ENCODE assay signal across 8 mouse cellular contexts in the genomic region with DNA sequence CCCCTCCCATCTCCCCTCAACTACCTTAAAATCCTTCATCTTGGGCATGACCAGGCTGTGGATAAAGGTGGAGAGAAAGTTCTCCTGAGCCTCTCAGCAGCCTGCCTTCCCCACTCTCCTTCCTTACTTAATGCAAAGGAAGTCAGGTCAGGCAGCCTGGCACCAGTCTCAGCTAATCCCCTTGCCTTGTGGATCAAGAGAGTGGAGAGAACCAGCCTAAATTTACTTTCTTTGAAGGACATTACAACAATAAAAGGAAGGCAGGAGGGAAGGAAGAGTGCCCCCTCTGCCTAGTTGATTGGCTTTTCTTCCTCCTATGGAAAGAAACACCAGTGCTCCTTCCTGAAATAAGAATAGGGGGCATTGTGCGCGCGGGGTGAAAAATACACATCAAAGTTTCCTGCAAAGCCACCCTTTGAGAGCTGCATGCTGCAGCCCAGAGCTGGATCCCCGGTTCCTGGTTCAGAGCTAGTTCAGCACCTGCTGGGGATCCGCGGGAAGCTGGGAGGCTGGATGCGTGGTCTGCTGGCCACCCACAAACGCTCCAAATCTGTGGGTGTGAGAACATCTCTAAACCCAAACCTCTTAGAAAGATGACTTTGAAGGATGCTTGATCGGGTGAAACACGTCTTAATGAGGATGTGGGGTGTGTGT. TPM values are rescaled to one million over a fixed set of nuclear protein-coding genes. Genes with fewer than 3 reads are reported as not detected.
A peak's percentile ranks its signal among the peaks of the same experiment; 100 is the strongest.
DNase-seq lines count a peak whose midpoint lies in the region; ATAC-seq and TF ChIP-seq lines count a peak whose summit lies in the region.

No protein-coding gene starts in this region.

- H3K27ac ChIP-seq in ES-Bruce4 (ENCODE audit: insufficient read depth, low read length), result no peak overlapping the region
- H3K27ac ChIP-seq in embryonic facial prominence, embryonic 12.5 days, result no peak overlapping the region
- no peak overlapping the region for H3K27ac ChIP-seq in hindbrain, embryonic 11.5 days (ENCODE audit: low read depth, low read length)
- H3K27ac ChIP-seq in liver, postnatal 0 days (ENCODE audit: low read depth), result no peak overlapping the region

- TF ChIP-seq EP300 in ES-Bruce4 (IDR thresholded peaks at IDR 0.05; ENCODE audit: insufficient read depth, low read depth, low read length), result no peak
- no peak for TF ChIP-seq EP300 in liver, postnatal 0 days (IDR thresholded peaks at IDR 0.05; ENCODE audit: low read depth)

- H3K27me3 ChIP-seq in ES-Bruce4 (ENCODE audit: control insufficient read depth, insufficient read depth, low read length, poor library complexity, severe bottlenecking), result peaks cover 2% of the 10 kb centered on the region; the same call in 1 of the 2 replicates
- peaks cover 12% of the 10 kb centered on the region; the same call in 1 of the 2 replicates for H3K27me3 ChIP-seq in embryonic facial prominence, embryonic 12.5 days
- H3K27me3 ChIP-seq in hindbrain, embryonic 11.5 days (ENCODE audit: control insufficient read depth, insufficient read depth, low read length), result no peaks in the 10 kb centered on the region
- H3K27me3 ChIP-seq in liver, postnatal 0 days (ENCODE audit: insufficient read depth, low read length), result 0 out of 2 replicates have a peak, but pooled peaks cover 3% of the 10 kb centered on the region

- ATAC-seq in embryonic facial prominence, embryonic 12.5 days (ENCODE audit: insufficient number of reproducible peaks, insufficient read depth, low FRiP score, low TSS enrichment), result no peak
- peak; percentile 46; the same call in 1 of the 2 replicates for ATAC-seq in hindbrain, embryonic 11.5 days (ENCODE audit: low FRiP score)
- peak; percentile 50; the same call in 1 of the 2 replicates for ATAC-seq in liver, postnatal 0 days
- ATAC-seq in cerebellum, adult (ENCODE audit: insufficient number of reproducible peaks, low FRiP score, low TSS enrichment), result no peak

- H3K9ac ChIP-seq in ES-Bruce4 (ENCODE audit: low read depth, poor library complexity, severe bottlenecking), result no peak overlapping the region
- peak overlapping the region; percentile 42; the same call in 1 of the 2 replicates for H3K9ac ChIP-seq in embryonic facial prominence, embryonic 12.5 days
- H3K9ac ChIP-seq in hindbrain, embryonic 11.5 days (ENCODE audit: low read depth, low read length), result peak overlapping the region; percentile 27; the same call in 1 of the 2 replicates
- peak overlapping the region; percentile 53 for H3K9ac ChIP-seq in liver, postnatal 0 days (replicated peaks)

- peak overlapping the region; percentile 63 for H3K4me2 ChIP-seq in embryonic facial prominence, embryonic 12.5 days (replicated peaks)
- peak overlapping the region; percentile 69 for H3K4me2 ChIP-seq in hindbrain, embryonic 11.5 days (replicated peaks; ENCODE audit: low read depth, low read length)
- peak overlapping the region; percentile 87 for H3K4me2 ChIP-seq in liver, postnatal 0 days (ENCODE audit: low read depth, low read length)

- H3K36me3 ChIP-seq in ES-Bruce4 (ENCODE audit: control insufficient read depth, insufficient read depth, low read length, poor library complexity, severe bottlenecking), result no peaks in the 10 kb centered on the region
- H3K36me3 ChIP-seq in embryonic facial prominence, embryonic 12.5 days, result no peaks in the 10 kb centered on the region
- H3K36me3 ChIP-seq in hindbrain, embryonic 11.5 days (ENCODE audit: control insufficient read depth, insufficient read depth, low read length), result no peaks in the 10 kb centered on the region
- H3K36me3 ChIP-seq in liver, postnatal 0 days (replicated peaks; ENCODE audit: insufficient read depth, low read length), result no peaks in the 10 kb centered on the region

- no peaks in the 10 kb centered on the region for H3K9me3 ChIP-seq in ES-Bruce4 (replicated peaks; ENCODE audit: control insufficient read depth, insufficient read depth, low read length, poor library complexity, severe bottlenecking)
- H3K9me3 ChIP-seq in embryonic facial prominence, embryonic 12.5 days, result no peaks in the 10 kb centered on the region
- H3K9me3 ChIP-seq in hindbrain, embryonic 11.5 days (ENCODE audit: control insufficient read depth, low read length), result no peaks in the 10 kb centered on the region
- H3K9me3 ChIP-seq in liver, postnatal 0 days (ENCODE audit: low read length), result no peaks in the 10 kb centered on the region

- no peak for TF ChIP-seq CTCF in ES-Bruce4 (IDR thresholded peaks at IDR 0.05; ENCODE audit: low read depth, low read length)
- TF ChIP-seq CTCF in liver, postnatal 0 days (IDR thresholded peaks at IDR 0.05; ENCODE audit: low read depth), result no peak

- DNase-seq in heart, adult 11 months, result peak; percentile 83
- DNase-seq in heart, postnatal 25 days (ENCODE audit: low spot score), result no peak
- DNase-seq in hindbrain, embryonic 11.5 days (ENCODE audit: low spot score), result peak; percentile 48
- DNase-seq in liver, postnatal 0 days, result no peak
- DNase-seq in ovary, postnatal 14 days (ENCODE audit: low spot score), result peak; percentile 2

- peak overlapping the region; percentile 53 for H3K4me3 ChIP-seq in ES-Bruce4 (ENCODE audit: low read depth, low read length)
- peak overlapping the region; percentile 43 for H3K4me3 ChIP-seq in embryonic facial prominence, embryonic 12.5 days
- H3K4me3 ChIP-seq in hindbrain, embryonic 11.5 days (ENCODE audit: low read depth, low read length), result peak overlapping the region; percentile 35
- peak overlapping the region; percentile 49 for H3K4me3 ChIP-seq in liver, postnatal 0 days (ENCODE audit: low read depth, low read length)

- H3K4me1 ChIP-seq in ES-Bruce4 (ENCODE audit: control insufficient read depth, insufficient read depth, low read length), result no peaks in the 10 kb centered on the region
- H3K4me1 ChIP-seq in embryonic facial prominence, embryonic 12.5 days, result peaks cover 8% of the 10 kb centered on the region
- H3K4me1 ChIP-seq in hindbrain, embryonic 11.5 days (replicated peaks; ENCODE audit: control insufficient read depth, insufficient read depth, low read length), result no peaks in the 10 kb centered on the region
- 0 out of 2 replicates have a peak, but pooled peaks cover 3% of the 10 kb centered on the region for H3K4me1 ChIP-seq in liver, postnatal 0 days (ENCODE audit: insufficient read depth)

- no peak for TF ChIP-seq POLR2A in ES-Bruce4 (IDR thresholded peaks at IDR 0.05; ENCODE audit: insufficient read depth, low read length)

- WGBS in embryonic facial prominence, embryonic 12.5 days, result 1% methylated on average over 10 of the region's 10 CpGs
- 4% methylated on average over 10 of the region's 10 CpGs for WGBS in hindbrain, embryonic 11.5 days
- WGBS in liver, postnatal 0 days (ENCODE audit: insufficient replicate concordance), result 2% methylated on average over 10 of the region's 10 CpGs

- intact Hi-C loops in heart, postnatal 25 days (cut with DNase I), result loop anchor here (5.0 kb wide), 1 partner anchor 34 kb away; no protein-coding TSS in a partner anchor

RNA-seq across cellular contexts. Expression of a gene that starts 0.8 kb away (rescaled TPM):
- total RNA-seq in heart, postnatal 25 days (2021), result under 1 TPM; 0.78 to 0.81 TPM
- polyA plus RNA-seq in ES-Bruce4 (2011; ENCODE audit: insufficient read depth, insufficient read length, low read depth, missing spikeins), result 0.15 and 0.16 TPM in 2 replicates
- 2.8 and 3.3 TPM in 2 replicates for polyA plus RNA-seq in embryonic facial prominence, embryonic 12.5 days (2016; fragmentation: Nextera tagmentation; extraction: Ambion mirVana)
- polyA plus RNA-seq in hindbrain, embryonic 11.5 days (2014; fragmentation: Nextera tagmentation; extraction: Ambion mirVana), result 0.80 and 2.3 TPM in 2 replicates
- polyA plus RNA-seq in liver, postnatal 0 days (2015; fragmentation: Nextera tagmentation; extraction: Ambion mirVana), result 0.60 and 0.79 TPM in 2 replicates

Comparison
In these comparisons a context has a peak if more than half of its experiments do, and no peak if none do; other contexts are left out.
1. DNase-seq: peak in heart, adult 11 months (single experiment), hindbrain, embryonic 11.5 days (single experiment) and ovary, postnatal 14 days (single experiment); none in heart, postnatal 25 days (single experiment) and liver, postnatal 0 days (single experiment).
2. ATAC-seq: peak in hindbrain, embryonic 11.5 days (single experiment) and liver, postnatal 0 days (single experiment); none in embryonic facial prominence, embryonic 12.5 days (single experiment) and cerebellum, adult (single experiment).
3. Peak in every context shown above with its lines, with median percentiles within 50 percentile points of each other: H3K4me3 ChIP-seq and H3K4me2 ChIP-seq.